Mouse (Mus musculus): ENCODE results near the gene Cped1.

DNA sequence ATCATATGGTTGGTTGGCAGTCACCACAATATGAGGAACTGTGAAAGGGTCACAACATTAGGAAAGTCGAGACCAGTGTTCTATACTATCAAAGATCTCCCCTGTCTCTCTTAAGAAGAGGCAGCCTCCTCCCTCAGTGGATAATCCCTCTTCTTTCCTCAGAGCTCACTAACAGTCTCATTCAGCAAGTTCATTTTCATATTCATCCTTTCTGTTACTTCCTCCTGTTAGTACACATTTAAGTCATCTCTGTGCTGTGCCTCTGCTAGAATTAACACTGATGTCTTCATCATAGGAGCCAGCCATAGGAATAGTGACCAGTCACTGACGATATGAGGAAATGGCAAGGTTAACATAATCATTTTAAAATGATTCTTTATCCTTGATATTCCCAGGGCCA lies 213.8 kb downstream of the Cped1 start:
- TF ChIP-seq POLR2AphosphoS5 (IDR thresholded peaks at IDR 0.05; ENCODE audit: insufficient replicate concordance, low read depth, low read length) (no peak), CTCF (IDR thresholded peaks at IDR 0.05; ENCODE audit: low read depth, low read length) (no peak), TAL1 (conservative IDR thresholded peaks at IDR 0.05; ENCODE audit: low read depth, low read length) (no peak)
